Mouse (Mus musculus) MEL (cell line): ENCODE data around the gene Tmem198.

Source experiments
- CTCF ChIP-seq, 3 experiments: IDR thresholded peaks in 2 of 3; conservative IDR thresholded peaks in 1 of 3; 2 replicates each; pipeline ENCODE4 v1.5.1; 2011 to 2012; ENCODE audit warnings: low read length in 3 of 3, low read depth in 2 of 3, mild to moderate bottlenecking in 2 of 3, improper control_type of control experiment in 1 of 3, inconsistent platforms in 1 of 3, mixed read lengths in 1 of 3, moderate library complexity in 1 of 3; ENCODE audit not compliant: control insufficient read depth in 1 of 3, insufficient read depth in 1 of 3, poor library complexity in 1 of 3, severe bottlenecking in 1 of 3
- EP300 ChIP-seq, 2 experiments: IDR thresholded peaks; 2 replicates each; pipeline ENCODE4 v1.6.1; 2011; ENCODE audit warnings: improper control_type of control experiment in 2 of 2, low read length in 2 of 2, low read depth in 1 of 2, mild to moderate bottlenecking in 1 of 2
- MEF2A ChIP-seq: IDR thresholded peaks from 2 replicates; pipeline ENCODE4 v1.6.1; 2014; ENCODE audit warnings: low read depth, mild to moderate bottlenecking, inconsistent platforms, low read length, improper control_type of control experiment; ENCODE audit not compliant: poor library complexity, insufficient replicate concordance, severe bottlenecking; ENCODE audit errors: extremely low read depth
- MYC ChIP-seq: IDR thresholded peaks from 2 replicates; pipeline ENCODE4 v1.6.1; 2011; ENCODE audit warnings: low read depth, mild to moderate bottlenecking, low read length, improper control_type of control experiment, moderate library complexity
- NRF1 ChIP-seq: IDR thresholded peaks from 2 replicates; pipeline ENCODE4 v1.6.1; 2014; ENCODE audit warnings: low read depth, mild to moderate bottlenecking, inconsistent platforms, low read length, improper control_type of control experiment, moderate library complexity; ENCODE audit not compliant: poor library complexity, insufficient read depth, severe bottlenecking
- POLR2A ChIP-seq, 2 experiments: IDR thresholded peaks; 2 replicates each; pipeline ENCODE4 v1.6.1; 2011 to 2012; ENCODE audit warnings: low read length in 2 of 2, mild to moderate bottlenecking in 2 of 2, control low read depth in 1 of 2, improper control_type of control experiment in 1 of 2, low read depth in 1 of 2, moderate library complexity in 1 of 2; ENCODE audit not compliant: control insufficient read depth in 1 of 2, insufficient read depth in 1 of 2, poor library complexity in 1 of 2
- SIN3A ChIP-seq: IDR thresholded peaks from 2 replicates; pipeline ENCODE4 v1.6.1; 2012; ENCODE audit warnings: low read length, improper control_type of control experiment, inconsistent platforms

DNA sequence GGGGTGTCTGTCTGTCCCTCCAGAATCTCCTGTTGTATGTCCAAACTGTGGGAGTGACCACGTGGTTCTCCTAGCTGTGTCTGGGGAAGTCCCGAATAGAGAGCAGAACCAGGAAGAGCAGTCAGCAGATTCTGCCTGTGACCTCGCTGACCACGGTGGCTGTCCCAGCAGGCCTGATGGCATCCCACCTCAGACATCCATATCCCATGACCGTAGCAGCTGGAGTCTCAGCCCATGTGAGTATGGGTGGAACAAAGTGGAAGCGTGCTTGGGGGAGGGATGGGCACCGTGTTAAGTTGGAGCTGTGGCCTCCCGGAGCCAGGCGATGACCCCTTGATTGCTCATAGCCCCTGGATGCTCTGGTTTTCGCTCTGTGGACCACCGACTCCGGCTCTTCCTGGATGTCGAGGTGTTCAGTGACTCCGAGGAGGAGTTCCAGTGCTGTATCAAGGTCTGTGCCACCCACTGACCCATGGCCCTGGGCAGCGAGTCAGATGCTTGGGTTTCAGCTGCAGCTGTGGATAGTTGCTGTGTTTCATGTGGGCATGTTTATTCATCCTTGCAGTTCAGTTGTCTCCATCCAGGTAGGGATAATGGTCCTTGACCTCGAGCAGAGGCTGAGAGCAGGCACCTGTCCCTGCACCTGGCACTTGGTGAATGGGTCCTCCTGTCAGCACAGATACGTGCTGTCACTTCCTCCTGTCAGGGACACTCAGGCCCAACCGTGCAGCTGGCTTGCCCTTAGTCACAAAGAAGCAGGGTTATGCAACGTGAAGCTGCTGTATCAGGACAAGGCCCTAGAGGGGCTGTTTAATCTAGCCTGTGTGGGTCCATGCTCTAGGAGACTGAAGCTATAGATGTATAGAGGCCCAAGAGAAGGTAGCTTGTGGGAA lies 53.2 kb downstream of the Tmem198 start:
- TF ChIP-seq EP300 (IDR thresholded peaks at IDR 0.05; ENCODE audit: low read depth in 1 of 2, low read length in 2 of 2) (no peak), SIN3A (no peak), NRF1 (no peak), MYC (no peak), CTCF (IDR thresholded peaks at IDR 0.05 in 2 of 3, conservative IDR thresholded peaks at IDR 0.05 in 1 of 3; ENCODE audit: control insufficient read depth in 1 of 3, insufficient read depth in 1 of 3, low read depth in 2 of 3, low read length in 3 of 3, poor library complexity in 1 of 3, severe bottlenecking in 1 of 3) (no peak), MEF2A (no peak), POLR2A (IDR thresholded peaks at IDR 0.05; ENCODE audit: control insufficient read depth in 1 of 2, insufficient read depth in 1 of 2, low read depth in 1 of 2, low read length in 2 of 2, poor library complexity in 1 of 2) (no peak)
